Mouse (Mus musculus): ENCODE measurements around the gene Rab39. TPM values are rescaled to one million over a fixed set of nuclear protein-coding genes. Genes with fewer than 3 reads are reported as not detected.

Gene Rab39
- 1.3 and 1.7 TPM in 2 replicates for polyA plus RNA-seq (2012; rRNA removed)

- peak; percentile 96 for DNase-seq (ENCODE audit: low read depth)
Observed at GRCm38 (mm10) chr9:53705992-53706696, at the start of gene Rab39. Gene Rab39 (minus strand): TSS chr9:53706232.

GRCm38 (mm10) chr9:53754801-53755200 is 48.8 kb upstream of the Rab39 start:
- no peak for DNase-seq (ENCODE audit: low read depth)
- no peak for TF ChIP-seq CTCF (IDR thresholded peaks at IDR 0.05; ENCODE audit: borderline replicate concordance, extremely low read depth, insufficient read depth, insufficient read length)
- TF ChIP-seq POLR2A (IDR thresholded peaks at IDR 0.05; ENCODE audit: borderline replicate concordance, extremely low read depth, insufficient read depth, insufficient read length, poor library complexity, severe bottlenecking): no peak

More at GRCm38 (mm10) chr9:53705992-53706696, at the start of gene Rab39:
- TF ChIP-seq CTCF (IDR thresholded peaks at IDR 0.05; ENCODE audit: borderline replicate concordance, extremely low read depth, insufficient read depth, insufficient read length) (no peak), POLR2A (IDR thresholded peaks at IDR 0.05; ENCODE audit: borderline replicate concordance, extremely low read depth, insufficient read depth, insufficient read length, poor library complexity, severe bottlenecking) (0 out of 2 replicates have a peak, but pooled peaks have one; percentile 34)

- TF ChIP-seq POLR2A (IDR thresholded peaks at IDR 0.05; ENCODE audit: borderline replicate concordance, extremely low read depth, insufficient read depth, insufficient read length, poor library complexity, severe bottlenecking) (no peak), CTCF (IDR thresholded peaks at IDR 0.05; ENCODE audit: borderline replicate concordance, extremely low read depth, insufficient read depth, insufficient read length) (peak; percentile 8; the same call in 1 of the 2 replicates)
- DNase-seq (ENCODE audit: low read depth): no peak
Observed at GRCm38 (mm10) chr9:53750899-53751298, 44.9 kb upstream of the Rab39 start.

GRCm38 (mm10) chr9:53750411-53750810 is 44.4 kb upstream of the Rab39 start:
- TF ChIP-seq CTCF (IDR thresholded peaks at IDR 0.05; ENCODE audit: borderline replicate concordance, extremely low read depth, insufficient read depth, insufficient read length) (no peak), POLR2A (IDR thresholded peaks at IDR 0.05; ENCODE audit: borderline replicate concordance, extremely low read depth, insufficient read depth, insufficient read length, poor library complexity, severe bottlenecking) (no peak)
- no peak for DNase-seq (ENCODE audit: low read depth)

GRCm38 (mm10) chr9:53740829-53741404 is 34.9 kb upstream of the Rab39 start:
- TF ChIP-seq CTCF (IDR thresholded peaks at IDR 0.05; ENCODE audit: borderline replicate concordance, extremely low read depth, insufficient read depth, insufficient read length) (no peak), POLR2A (IDR thresholded peaks at IDR 0.05; ENCODE audit: borderline replicate concordance, extremely low read depth, insufficient read depth, insufficient read length, poor library complexity, severe bottlenecking) (no peak)
- no peak for DNase-seq (ENCODE audit: low read depth)

GRCm38 (mm10) chr9:53705491-53705991 is 491 bp downstream of the Rab39 start:
- TF ChIP-seq POLR2A (IDR thresholded peaks at IDR 0.05; ENCODE audit: borderline replicate concordance, extremely low read depth, insufficient read depth, insufficient read length, poor library complexity, severe bottlenecking): no peak
- TF ChIP-seq CTCF (IDR thresholded peaks at IDR 0.05; ENCODE audit: borderline replicate concordance, extremely low read depth, insufficient read depth, insufficient read length): no peak

GRCm38 (mm10) chr9:53702991-53703390 is 3.0 kb downstream of the Rab39 start:
- TF ChIP-seq CTCF (IDR thresholded peaks at IDR 0.05; ENCODE audit: borderline replicate concordance, extremely low read depth, insufficient read depth, insufficient read length) (no peak), POLR2A (IDR thresholded peaks at IDR 0.05; ENCODE audit: borderline replicate concordance, extremely low read depth, insufficient read depth, insufficient read length, poor library complexity, severe bottlenecking) (no peak)
- no peak for DNase-seq (ENCODE audit: low read depth)

More at GRCm38 (mm10) chr9:53705491-53705991, 491 bp downstream of the Rab39 start:
- DNase-seq (ENCODE audit: low read depth): peak; percentile 78

GRCm38 (mm10) chr9:53700496-53700895 is 5.5 kb downstream of the Rab39 start:
- TF ChIP-seq POLR2A (IDR thresholded peaks at IDR 0.05; ENCODE audit: borderline replicate concordance, extremely low read depth, insufficient read depth, insufficient read length, poor library complexity, severe bottlenecking) (no peak), CTCF (IDR thresholded peaks at IDR 0.05; ENCODE audit: borderline replicate concordance, extremely low read depth, insufficient read depth, insufficient read length) (no peak)
- no peak for DNase-seq (ENCODE audit: low read depth)

GRCm38 (mm10) chr9:53695846-53696245 is 10.2 kb downstream of the Rab39 start:
- DNase-seq (ENCODE audit: low read depth): no peak
- TF ChIP-seq CTCF (IDR thresholded peaks at IDR 0.05; ENCODE audit: borderline replicate concordance, extremely low read depth, insufficient read depth, insufficient read length) (no peak), POLR2A (IDR thresholded peaks at IDR 0.05; ENCODE audit: borderline replicate concordance, extremely low read depth, insufficient read depth, insufficient read length, poor library complexity, severe bottlenecking) (no peak)

- DNase-seq (ENCODE audit: low read depth): no peak
- TF ChIP-seq POLR2A (IDR thresholded peaks at IDR 0.05; ENCODE audit: borderline replicate concordance, extremely low read depth, insufficient read depth, insufficient read length, poor library complexity, severe bottlenecking) (no peak), CTCF (IDR thresholded peaks at IDR 0.05; ENCODE audit: borderline replicate concordance, extremely low read depth, insufficient read depth, insufficient read length) (no peak)
Observed at GRCm38 (mm10) chr9:53693718-53694117, 12.3 kb downstream of the Rab39 start.

- TF ChIP-seq CTCF (IDR thresholded peaks at IDR 0.05; ENCODE audit: borderline replicate concordance, extremely low read depth, insufficient read depth, insufficient read length) (no peak), POLR2A (IDR thresholded peaks at IDR 0.05; ENCODE audit: borderline replicate concordance, extremely low read depth, insufficient read depth, insufficient read length, poor library complexity, severe bottlenecking) (no peak)
- DNase-seq (ENCODE audit: low read depth): no peak
Observed at GRCm38 (mm10) chr9:53691745-53692670, 14.0 kb downstream of the Rab39 start.

Data from brain, embryonic 14.5 days (tissue).